8 mouse cellular contexts compared by ENCODE assay signal in genomic region chr7:3694076-3694948, GRCm38 (mm10). TPM values are rescaled to one million over a fixed set of nuclear protein-coding genes. Genes with fewer than 3 reads are reported as not detected.
DNase-seq lines count a peak whose midpoint lies in the region; TF ChIP-seq lines count a peak whose summit lies in the region.

No protein-coding gene starts in this region.

- no peak for TF ChIP-seq POLR2A in liver, adult 2 months (IDR thresholded peaks at IDR 0.05; ENCODE audit: extremely low read depth, insufficient read depth, low read length)

- peaks cover 7% of the 10 kb centered on the region; the same call in 1 of the 2 replicates for H3K4me1 ChIP-seq in liver, adult 2 months (ENCODE audit: control insufficient read depth, insufficient read depth, low read length)

- H3K4me3 ChIP-seq in liver, adult 2 months (ENCODE audit: insufficient read depth, low read depth, low read length) = peak overlapping the region; percentile 93

- DNase-seq in 416B (ENCODE audit: low read depth) = peak; percentile 98
- DNase-seq in adrenal gland, adult 2 months = peak; percentile 86
- peak; percentile 92 for DNase-seq in embryo, embryonic 11 days
- DNase-seq in heart, adult 18-20 months = peak; percentile 62 to 83
- DNase-seq in kidney, adult 11 months = peak; percentile 84
- DNase-seq in liver, adult 2 months (ENCODE audit: extremely low read depth, low read depth, low spot score) = peak; percentile 90
- DNase-seq in monocyte, adult 2 months (ENCODE audit: low read depth in 1 of 2, low spot score in 2 of 2) = peak; percentile 33 to 57
- peak; percentile 73 to 77 for DNase-seq in spleen, postnatal 36 days (ENCODE audit: low spot score in 2 of 2)

- no peak for TF ChIP-seq CTCF in liver, adult 2 months (IDR thresholded peaks at IDR 0.05; ENCODE audit: low read depth, low read length)

- H3K79me2 ChIP-seq in liver, adult 2 months (ENCODE audit: control insufficient read depth, insufficient read depth, low read length) = peaks cover 5% of the 10 kb centered on the region; the same call in 1 of the 2 replicates

- H3K36me3 ChIP-seq in liver, adult 2 months (ENCODE audit: control insufficient read depth, insufficient read depth, low read length) = peaks cover 13% of the 10 kb centered on the region; the same call in 1 of the 2 replicates

- H3K27me3 ChIP-seq in liver, adult 2 months (ENCODE audit: control insufficient read depth, insufficient read depth, low read length) = no peaks in the 10 kb centered on the region

- H3K27ac ChIP-seq in liver, adult 2 months (replicated peaks; ENCODE audit: insufficient read depth, low read depth, low read length) = peak overlapping the region; percentile 74

- WGBS in liver, adult 2 months = 2% methylated on average over 54 of the region's 55 CpGs

- H3K9ac ChIP-seq in liver, adult 2 months (ENCODE audit: low read depth, low read length) = peak overlapping the region; percentile 81

RNA-seq across cellular contexts. Expression of gene Mboat7, which starts 1.0 kb away (rescaled TPM):
- 10 to 100 TPM; 65.4 to 74.4 TPM for total RNA-seq in adrenal gland, adult 2 months (2021)
- polyA plus RNA-seq in adrenal gland, adult 2 months (2012; rRNA removed) = 102 and 133 TPM in 2 replicates
- total RNA-seq in heart, adult 18-20 months (2021) = 10 to 100 TPM; 19.8 to 21.5 TPM
- total RNA-seq in liver, adult 2 months (2014; rRNA removed) = 15.9 and 21.5 TPM in 2 replicates
- polyA plus RNA-seq in liver, adult 2 months (2012; rRNA removed) = 49.3 and 58.3 TPM in 2 replicates

RNA-seq across cellular contexts. Expression of gene Tsen34, which starts 1.6 kb away (rescaled TPM):
- total RNA-seq in adrenal gland, adult 2 months (2021) = 100 to 1,000 TPM in 1 of 2 experiments, 10 to 100 TPM in 1; 80.4 to 106 TPM
- polyA plus RNA-seq in adrenal gland, adult 2 months (2012; rRNA removed) = 240 and 250 TPM in 2 replicates
- total RNA-seq in heart, adult 18-20 months (2021) = 10 to 100 TPM; 68.7 to 70.3 TPM
- 33.7 and 37.3 TPM in 2 replicates for total RNA-seq in liver, adult 2 months (2014; rRNA removed)
- 52.7 and 53.6 TPM in 2 replicates for polyA plus RNA-seq in liver, adult 2 months (2012; rRNA removed)

RNA-seq across cellular contexts. Expression of gene Rps9, which starts 9.5 kb away (rescaled TPM):
- total RNA-seq in adrenal gland, adult 2 months (2021) = 100 to 1,000 TPM; 768 to 988 TPM
- 285 and 318 TPM in 2 replicates for polyA plus RNA-seq in adrenal gland, adult 2 months (2012; rRNA removed)
- 100 to 1,000 TPM; 640 to 688 TPM for total RNA-seq in heart, adult 18-20 months (2021)
- total RNA-seq in liver, adult 2 months (2014; rRNA removed) = 1,244 TPM in 2 replicates
- 433 and 505 TPM in 2 replicates for polyA plus RNA-seq in liver, adult 2 months (2012; rRNA removed)

RNA-seq across cellular contexts. Expression of gene Tmc4, which starts 17.0 kb away (rescaled TPM):
- total RNA-seq in adrenal gland, adult 2 months (2021) = 10 to 100 TPM in 1 of 2 experiments, 1 to 10 TPM in 1; 9.3 to 12.5 TPM
- polyA plus RNA-seq in adrenal gland, adult 2 months (2012; rRNA removed) = 14.9 and 18.2 TPM in 2 replicates
- total RNA-seq in heart, adult 18-20 months (2021) = 1 to 10 TPM; 1.1 to 1.4 TPM
- 1.8 and 2.6 TPM in 2 replicates for total RNA-seq in liver, adult 2 months (2014; rRNA removed)
- 3.9 and 8.2 TPM in 2 replicates for polyA plus RNA-seq in liver, adult 2 months (2012; rRNA removed)

RNA-seq across cellular contexts. Expression of gene Pirb, which starts 25.9 kb away (rescaled TPM):
- total RNA-seq in adrenal gland, adult 2 months (2021) = 1 to 10 TPM; 2.4 to 3.2 TPM
- 5.6 and 7.3 TPM in 2 replicates for polyA plus RNA-seq in adrenal gland, adult 2 months (2012; rRNA removed)
- total RNA-seq in heart, adult 18-20 months (2021) = 1 to 10 TPM; 1.5 to 2.0 TPM
- 2.4 and 4.1 TPM in 2 replicates for total RNA-seq in liver, adult 2 months (2014; rRNA removed)
- polyA plus RNA-seq in liver, adult 2 months (2012; rRNA removed) = 1.6 and 5.1 TPM in 2 replicates

Comparison
In these comparisons a context has a peak if more than half of its experiments do, and no peak if none do; other contexts are left out.
1. Peak in every context shown above with its lines: DNase-seq, H3K4me3 ChIP-seq and H3K27ac ChIP-seq.
2. DNase-seq: peak in every context shown above with its lines; median percentile 98 in 416B; 92 in embryo, embryonic 11 days; 90 in liver, adult 2 months; 86 in adrenal gland, adult 2 months; 84 in kidney, adult 11 months; 75 in spleen, postnatal 36 days; 72 in heart, adult 18-20 months; 45 in monocyte, adult 2 months.